Mouse (Mus musculus): Measurements from ENCODE around the gene Itpr2. TPM values are rescaled to one million over a fixed set of nuclear protein-coding genes. Genes with fewer than 3 reads are reported as not detected.

Itpr2 gene
- polyA plus RNA-seq, 1 experiment = 22.5 TPM

- H3K27ac ChIP-seq (ENCODE audit: control insufficient read depth, insufficient read depth, low read depth, low read length, poor library complexity) = no peak overlapping the region
- peaks cover 2% of the 10 kb centered on the region; the same call in 1 of the 2 replicates for H3K4me1 ChIP-seq (ENCODE audit: control insufficient read depth, insufficient read depth, low read length)
- no peak for TF ChIP-seq CTCF (IDR thresholded peaks at IDR 0.05; ENCODE audit: control insufficient read depth, insufficient read depth, low read length)
- no peak for TF ChIP-seq POLR2A (IDR thresholded peaks at IDR 0.05; ENCODE audit: borderline replicate concordance, control insufficient read depth, low read depth, low read length)
- H3K4me3 ChIP-seq (replicated peaks; ENCODE audit: control insufficient read depth, low read depth, low read length) = no peak overlapping the region
- 89% methylated on average over 3 of the region's 3 CpGs for WGBS
These were observed 266.9 kb downstream of the Itpr2 start for GRCm38 (mm10) chr6:146235165-146235564.

GRCm38 (mm10) chr6:146234417-146234816 lies 267.6 kb downstream of the Itpr2 start:
- no peak overlapping the region for H3K27ac ChIP-seq (ENCODE audit: control insufficient read depth, insufficient read depth, low read depth, low read length, poor library complexity)
- WGBS = 91% methylated on average over 1 of the region's 1 CpGs
- no peak overlapping the region for H3K4me3 ChIP-seq (replicated peaks; ENCODE audit: control insufficient read depth, low read depth, low read length)
- no peak for TF ChIP-seq CTCF (IDR thresholded peaks at IDR 0.05; ENCODE audit: control insufficient read depth, insufficient read depth, low read length)
- TF ChIP-seq POLR2A (IDR thresholded peaks at IDR 0.05; ENCODE audit: borderline replicate concordance, control insufficient read depth, low read depth, low read length) = no peak
- peaks cover 2% of the 10 kb centered on the region; the same call in 1 of the 2 replicates for H3K4me1 ChIP-seq (ENCODE audit: control insufficient read depth, insufficient read depth, low read length)

DNA sequence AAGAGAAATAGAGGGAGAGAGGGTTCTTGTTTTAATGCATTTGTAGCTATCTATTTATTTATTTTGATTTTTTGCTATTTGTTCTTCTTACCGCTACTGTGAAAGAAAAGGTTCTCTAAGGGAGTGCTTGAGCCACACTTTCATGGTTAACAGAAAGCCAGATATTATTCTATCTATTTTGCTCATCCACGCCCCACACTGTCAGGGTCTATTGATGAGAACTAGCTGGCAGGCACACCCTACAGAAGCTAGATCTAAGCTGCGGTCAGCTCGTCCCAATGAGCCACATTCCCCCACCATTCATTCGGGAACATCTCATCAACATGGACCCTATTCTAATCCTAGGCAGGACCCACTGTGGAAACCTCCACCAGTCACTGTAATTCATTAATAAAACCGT lies 271.1 kb downstream of the Itpr2 start:
- Histone ChIP-seq H3K4me3 (replicated peaks; ENCODE audit: control insufficient read depth, low read depth, low read length) (no peak overlapping the region), H3K27ac (ENCODE audit: control insufficient read depth, insufficient read depth, low read depth, low read length, poor library complexity) (no peak overlapping the region), H3K4me1 (ENCODE audit: control insufficient read depth, insufficient read depth, low read length) (peaks cover 2% of the 10 kb centered on the region; the same call in 1 of the 2 replicates)
- TF ChIP-seq POLR2A (IDR thresholded peaks at IDR 0.05; ENCODE audit: borderline replicate concordance, control insufficient read depth, low read depth, low read length) (no peak), CTCF (IDR thresholded peaks at IDR 0.05; ENCODE audit: control insufficient read depth, insufficient read depth, low read length) (no peak)
- WGBS = 72% methylated on average over 6 of the region's 6 CpGs

DNA sequence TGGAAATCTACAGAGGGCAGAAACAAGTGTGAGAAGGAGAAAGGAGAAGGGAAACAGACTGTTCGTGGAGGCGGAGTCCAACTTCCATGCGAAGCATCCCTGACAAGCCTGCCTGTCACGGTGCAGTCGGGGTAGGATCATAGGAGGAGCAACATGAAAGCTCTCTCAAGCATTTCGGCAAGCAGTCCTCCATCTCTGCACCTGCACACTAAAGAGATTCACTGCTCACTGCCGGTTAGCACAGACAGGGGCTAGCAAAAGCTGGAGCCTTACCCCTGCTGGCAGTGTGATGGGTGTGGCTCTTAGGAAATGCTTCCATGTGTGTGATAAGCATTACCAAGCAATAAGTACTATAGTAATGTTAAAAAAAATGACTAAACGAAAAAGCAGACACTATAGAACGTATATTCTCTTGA lies 271.6 kb downstream of the Itpr2 start:
- peak overlapping the region; percentile 49 for H3K27ac ChIP-seq (ENCODE audit: control insufficient read depth, insufficient read depth, low read depth, low read length, poor library complexity)
- peak overlapping the region; percentile 13 for H3K4me3 ChIP-seq (replicated peaks; ENCODE audit: control insufficient read depth, low read depth, low read length)
- peaks cover 2% of the 10 kb centered on the region; the same call in 1 of the 2 replicates for H3K4me1 ChIP-seq (ENCODE audit: control insufficient read depth, insufficient read depth, low read length)
- TF ChIP-seq POLR2A (IDR thresholded peaks at IDR 0.05; ENCODE audit: borderline replicate concordance, control insufficient read depth, low read depth, low read length) (no peak), CTCF (IDR thresholded peaks at IDR 0.05; ENCODE audit: control insufficient read depth, insufficient read depth, low read length) (no peak)
- WGBS = 37% methylated on average over 9 of the region's 9 CpGs

- WGBS = 18% methylated on average over 2 of the region's 2 CpGs
- Histone ChIP-seq H3K4me3 (replicated peaks; ENCODE audit: control insufficient read depth, low read depth, low read length) (no peak overlapping the region), H3K4me1 (ENCODE audit: control insufficient read depth, insufficient read depth, low read length) (peaks cover 2% of the 10 kb centered on the region; the same call in 1 of the 2 replicates), H3K27ac (ENCODE audit: control insufficient read depth, insufficient read depth, low read depth, low read length, poor library complexity) (peak overlapping the region; percentile 49)
- TF ChIP-seq POLR2A (IDR thresholded peaks at IDR 0.05; ENCODE audit: borderline replicate concordance, control insufficient read depth, low read depth, low read length) = no peak
- no peak for TF ChIP-seq CTCF (IDR thresholded peaks at IDR 0.05; ENCODE audit: control insufficient read depth, insufficient read depth, low read length)
These were observed 272.1 kb downstream of the Itpr2 start for GRCm38 (mm10) chr6:146229967-146230366.

GRCm38 (mm10) chr6:146229519-146229918 lies 272.5 kb downstream of the Itpr2 start:
- H3K27ac ChIP-seq (ENCODE audit: control insufficient read depth, insufficient read depth, low read depth, low read length, poor library complexity) = no peak overlapping the region
- no peak overlapping the region for H3K4me3 ChIP-seq (replicated peaks; ENCODE audit: control insufficient read depth, low read depth, low read length)
- WGBS = 79% methylated on average over 9 of the region's 9 CpGs
- TF ChIP-seq POLR2A (IDR thresholded peaks at IDR 0.05; ENCODE audit: borderline replicate concordance, control insufficient read depth, low read depth, low read length) (no peak), CTCF (IDR thresholded peaks at IDR 0.05; ENCODE audit: control insufficient read depth, insufficient read depth, low read length) (no peak)
- peaks cover 2% of the 10 kb centered on the region; the same call in 1 of the 2 replicates for H3K4me1 ChIP-seq (ENCODE audit: control insufficient read depth, insufficient read depth, low read length)

- Histone ChIP-seq H3K27ac (ENCODE audit: control insufficient read depth, insufficient read depth, low read depth, low read length, poor library complexity) (no peak overlapping the region), H3K4me3 (replicated peaks; ENCODE audit: control insufficient read depth, low read depth, low read length) (no peak overlapping the region), H3K4me1 (ENCODE audit: control insufficient read depth, insufficient read depth, low read length) (peaks cover 2% of the 10 kb centered on the region; the same call in 1 of the 2 replicates)
- WGBS = 89% methylated on average over 3 of the region's 3 CpGs
- TF ChIP-seq POLR2A (IDR thresholded peaks at IDR 0.05; ENCODE audit: borderline replicate concordance, control insufficient read depth, low read depth, low read length) (no peak), CTCF (IDR thresholded peaks at IDR 0.05; ENCODE audit: control insufficient read depth, insufficient read depth, low read length) (no peak)
These were observed 274.0 kb downstream of the Itpr2 start for GRCm38 (mm10) chr6:146228048-146228447.

GRCm38 (mm10) chr6:146222403-146223063 lies 279.5 kb downstream of the Itpr2 start:
- TF ChIP-seq CTCF (IDR thresholded peaks at IDR 0.05; ENCODE audit: control insufficient read depth, insufficient read depth, low read length) (peak; percentile 26; the same call in 1 of the 2 replicates), POLR2A (IDR thresholded peaks at IDR 0.05; ENCODE audit: borderline replicate concordance, control insufficient read depth, low read depth, low read length) (no peak)
- 20% methylated on average over 8 of the region's 8 CpGs for WGBS
- H3K27ac ChIP-seq (ENCODE audit: control insufficient read depth, insufficient read depth, low read depth, low read length, poor library complexity) = peak overlapping the region; percentile 42
- H3K4me1 ChIP-seq (ENCODE audit: control insufficient read depth, insufficient read depth, low read length) = peaks cover 4% of the 10 kb centered on the region
- H3K4me3 ChIP-seq (replicated peaks; ENCODE audit: control insufficient read depth, low read depth, low read length) = peak overlapping the region; percentile 46

All from bone marrow, adult 2 months (tissue).